Mouse (Mus musculus) neural tube, embryonic 13.5 days (tissue): ENCODE results near the gene Bora. TPM values are rescaled to one million over a fixed set of nuclear protein-coding genes. Genes with fewer than 3 reads are reported as not detected.

Experiments
- polyA plus RNA-seq: library from polyadenylated mRNA; unstranded; fragments of >200 nt; fragmentation: Nextera tagmentation; extraction: Ambion mirVana; gene quantifications from 2 replicates; pipeline ENCODE4 v1.2.1, GENCODE M21; 2015

The Bora gene
- polyA plus RNA-seq, 1 experiment from 2014 or later = 18.3 TPM

Other genes starting within 250 kb of the Bora start
- 1.1 TPM in 1 of 2 replicates, not detected in the other for gene Rpl36a-ps1, start 51.9 kb upstream of the Bora start, polyA plus RNA-seq
- gene Mzt1, start 88 bp upstream of the Bora start, polyA plus RNA-seq = 121 and 128 TPM in 2 replicates
- 18.1 and 18.9 TPM in 2 replicates for gene Pibf1, start 53.2 kb downstream of the Bora start, polyA plus RNA-seq
- gene Dis3, start 53.5 kb downstream of the Bora start, polyA plus RNA-seq = 20.3 and 23.7 TPM in 2 replicates